Mouse (Mus musculus): ENCODE data around the gene Tex2. TPM values are rescaled to one million over a fixed set of nuclear protein-coding genes. Genes with fewer than 3 reads are reported as not detected.

The Tex2 gene
- total RNA-seq, 1 experiment from 2014 or later = 44.8 TPM

DNA sequence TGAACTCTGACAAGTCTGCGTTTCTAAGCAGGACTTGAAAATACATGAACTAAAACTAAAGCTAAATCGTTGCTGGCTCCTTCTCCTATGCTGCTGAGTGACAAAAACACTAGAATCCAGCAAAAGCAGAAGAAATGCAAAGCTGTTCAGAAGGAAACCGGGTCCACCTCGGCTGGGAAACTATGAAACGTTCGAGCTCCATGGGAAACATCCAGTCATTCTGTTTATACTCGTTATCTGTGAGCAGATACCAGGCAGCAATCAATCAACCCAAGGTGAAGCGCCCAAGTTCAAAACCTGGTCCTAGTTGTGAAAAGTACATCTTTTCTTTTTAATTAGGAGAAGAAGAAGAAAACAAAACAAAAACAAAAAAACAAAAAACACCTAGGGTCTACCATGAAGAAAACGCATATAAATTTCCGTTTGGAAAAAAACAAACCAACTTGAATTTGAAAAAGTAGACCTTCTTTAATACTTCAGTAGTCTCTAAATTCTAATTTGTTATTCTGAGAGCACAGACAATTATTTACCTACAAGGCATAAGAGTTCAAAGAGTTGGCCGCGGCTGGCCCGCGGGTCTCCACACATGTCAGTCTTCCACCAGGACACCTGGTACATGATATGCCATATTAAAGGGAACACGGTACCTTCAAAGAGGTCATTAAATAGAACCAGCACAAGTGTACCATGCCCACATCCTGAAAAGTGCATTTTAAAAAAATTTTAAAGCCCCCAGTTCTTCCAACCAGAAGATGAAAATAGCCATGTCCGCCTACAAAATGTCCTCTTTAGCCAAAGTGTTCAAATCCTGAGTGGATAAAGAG, 127.0 kb downstream of the Tex2 start:
- DNase-seq = peak; percentile 54

DNA sequence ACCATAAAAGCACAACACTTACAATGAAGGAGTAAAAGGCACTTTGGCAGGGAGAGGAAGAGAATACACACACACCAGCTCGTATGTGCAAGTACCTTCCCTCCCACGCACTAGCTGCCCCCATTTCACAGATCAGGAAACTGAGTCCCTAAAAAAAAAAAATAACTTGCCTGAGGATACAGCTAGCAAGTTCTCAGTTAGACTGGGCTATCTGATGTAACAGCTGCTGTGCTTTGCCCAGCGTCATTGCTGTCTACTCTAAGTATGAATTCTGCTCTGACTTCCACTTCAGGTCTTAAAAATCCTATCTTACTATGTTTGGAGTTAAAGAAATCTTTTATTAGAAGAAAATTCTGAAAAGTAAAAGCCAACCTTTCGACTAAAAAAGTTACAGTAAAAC, 127.6 kb downstream of the Tex2 start:
- DNase-seq = no peak

DNA sequence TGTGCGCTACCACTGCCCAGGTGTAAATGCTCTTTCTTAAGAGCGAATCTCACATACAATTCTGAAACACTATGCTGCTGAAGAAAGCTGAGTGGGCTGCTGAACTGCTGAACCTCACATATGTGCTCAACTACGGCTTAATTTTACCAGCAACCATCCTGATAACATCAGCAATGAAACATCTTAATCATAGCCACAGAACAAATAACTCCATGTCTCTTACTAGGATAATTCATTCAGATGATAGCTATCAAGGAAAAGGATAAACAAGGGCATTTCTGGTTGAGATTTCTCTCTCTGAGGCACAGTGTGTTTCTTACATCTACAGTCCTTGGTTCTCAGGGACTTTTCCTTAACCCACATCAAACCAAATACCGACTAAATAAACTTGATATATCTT, 128.3 kb downstream of the Tex2 start:
- DNase-seq = no peak

DNA sequence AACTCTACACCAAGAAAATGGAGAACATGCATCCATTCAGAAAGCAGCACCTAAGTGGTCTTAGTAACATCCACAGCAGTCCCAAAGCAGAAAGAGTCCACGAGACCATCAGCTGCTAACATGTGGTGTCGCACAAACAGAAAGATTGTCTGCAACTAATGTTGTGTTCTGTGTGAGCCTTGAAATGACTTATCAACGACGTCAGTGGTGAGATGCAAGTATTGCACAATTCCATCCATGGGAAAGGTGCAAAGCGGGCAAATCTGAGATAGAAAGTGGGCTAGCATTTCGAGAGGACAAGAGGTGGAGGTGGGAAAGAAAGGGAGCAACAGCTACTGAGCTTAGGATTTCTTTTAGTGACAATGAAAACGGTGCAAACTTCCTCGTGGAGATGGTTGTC, 130.4 kb downstream of the Tex2 start:
- no peak for DNase-seq

DNA sequence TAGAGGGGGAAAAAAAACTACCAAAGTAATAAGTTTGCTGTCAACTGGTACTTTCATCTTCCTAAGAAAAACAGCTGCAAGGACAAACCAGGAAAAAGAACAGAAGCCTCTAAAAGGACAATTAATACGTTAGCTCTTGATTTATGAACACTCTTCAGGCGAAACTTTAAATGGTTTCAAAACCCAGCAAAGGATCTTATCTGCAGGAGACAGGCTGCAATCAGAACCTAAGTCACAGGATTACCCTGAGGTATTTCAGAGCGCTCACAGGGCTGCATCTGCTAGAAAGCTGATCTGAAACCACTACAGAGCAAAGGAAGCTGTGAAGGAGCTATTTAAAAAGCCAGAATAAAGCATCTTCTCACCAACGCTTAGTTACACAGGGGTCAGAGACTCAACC, 131.6 kb downstream of the Tex2 start:
- no peak for DNase-seq

DNA sequence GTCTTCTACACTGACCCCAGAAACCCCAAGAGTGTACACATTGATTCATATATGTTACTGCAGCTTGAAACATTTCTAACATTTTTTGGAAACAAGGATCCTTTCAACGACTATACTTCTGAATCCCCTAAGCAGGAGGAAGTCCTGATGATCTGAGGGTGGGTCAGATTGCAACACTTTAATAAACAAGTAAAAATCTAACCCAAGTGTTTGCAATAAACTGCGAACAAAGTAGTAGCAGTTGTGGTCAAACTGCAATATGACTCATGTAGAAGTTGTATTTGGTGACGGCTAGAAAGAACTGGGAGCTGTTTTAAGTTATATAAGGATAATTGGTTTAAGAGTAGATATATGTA, 132.7 kb downstream of the Tex2 start:
- no peak for DNase-seq

DNA sequence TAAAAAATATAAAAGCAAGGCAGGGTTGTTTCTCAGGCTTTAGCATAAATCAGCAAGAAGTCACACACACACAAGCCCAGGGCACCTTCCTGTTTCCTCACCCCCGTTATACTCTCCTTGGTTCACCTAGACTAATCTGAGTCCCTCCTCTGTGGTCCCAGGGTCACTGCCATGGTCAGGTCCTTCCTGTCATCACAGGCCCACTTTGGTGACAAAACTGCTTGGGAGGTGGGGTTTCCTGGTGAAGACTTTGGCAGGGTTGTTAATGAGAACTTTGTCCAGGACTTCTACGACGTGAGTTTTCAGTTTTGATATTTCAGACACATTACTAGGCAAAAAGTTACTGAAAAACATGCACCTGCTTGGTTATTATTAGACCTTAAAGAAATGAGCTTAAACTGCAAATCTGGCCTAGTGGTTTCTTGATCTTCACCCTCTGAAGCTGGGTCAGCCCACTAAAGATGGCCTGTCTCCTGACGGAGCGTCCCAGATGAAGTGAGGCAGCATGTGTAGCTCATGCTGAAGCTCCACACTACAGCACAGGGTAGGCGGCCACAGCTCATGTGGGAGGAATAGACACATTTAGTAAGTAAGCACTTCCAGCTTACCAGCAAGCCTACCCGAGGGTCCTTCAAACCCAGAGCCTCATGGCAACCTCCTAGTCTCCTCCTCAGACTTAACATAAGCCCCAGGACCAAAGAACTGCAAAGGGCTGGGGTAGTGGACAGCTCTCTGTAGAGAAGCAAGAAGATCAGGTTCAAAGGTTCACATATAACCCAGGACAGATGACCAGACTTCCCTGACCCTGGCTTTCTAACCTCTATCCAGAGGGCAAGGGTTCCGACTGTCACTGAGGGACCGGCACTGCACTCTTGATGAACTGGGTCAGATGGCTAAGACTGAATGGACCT, 133.3 kb downstream of the Tex2 start:
- DNase-seq = peak; percentile 43

DNA sequence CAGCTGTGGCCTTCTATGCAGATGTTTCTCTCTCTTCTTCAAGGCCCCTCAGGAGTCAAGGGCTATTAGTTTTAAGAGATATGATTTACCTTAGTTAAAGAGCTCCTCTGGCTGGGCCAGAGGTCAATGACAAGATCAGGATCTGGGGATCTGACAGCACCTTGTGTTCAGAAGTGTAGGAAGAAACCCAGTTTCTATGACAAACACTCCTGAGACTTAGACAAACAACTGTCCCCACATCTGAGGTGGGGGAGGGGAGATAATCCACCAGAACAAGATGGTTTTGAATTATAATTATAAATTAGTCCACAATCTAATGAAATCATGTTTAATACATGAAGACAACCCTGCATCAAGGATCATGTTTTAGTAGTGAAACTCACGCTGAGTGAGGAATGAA, 134.5 kb downstream of the Tex2 start:
- DNase-seq = no peak

DNA sequence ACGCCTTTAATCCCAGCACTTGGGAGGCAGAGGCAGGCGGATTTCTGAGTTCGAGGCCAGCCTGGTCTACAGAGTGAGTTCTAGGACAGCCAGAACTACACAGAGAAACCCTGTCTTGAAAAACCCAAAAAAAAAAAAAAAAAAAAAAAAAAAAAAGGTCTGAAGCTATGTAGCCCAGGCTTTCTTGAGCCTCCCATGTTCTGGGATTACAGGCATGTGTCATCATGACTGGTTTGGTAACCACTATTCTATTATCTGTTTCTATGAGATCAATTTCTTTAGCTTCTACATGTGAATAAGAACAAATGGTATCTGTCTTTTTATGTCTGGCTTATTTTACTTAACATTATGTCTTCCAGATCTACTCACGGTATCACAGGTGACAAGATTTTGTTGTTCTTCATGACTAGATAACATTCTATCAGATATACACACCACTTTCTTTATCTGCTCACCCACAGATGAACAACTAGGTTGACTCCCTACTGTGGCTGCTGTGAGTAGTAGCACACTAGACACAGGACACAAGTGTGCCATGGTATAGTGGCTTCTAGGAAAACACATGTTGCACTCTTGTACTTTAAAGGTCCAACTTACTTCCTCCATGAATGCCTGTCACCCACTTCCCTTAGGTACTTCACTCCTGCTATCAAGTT, 135.6 kb downstream of the Tex2 start:
- no peak for DNase-seq

DNA sequence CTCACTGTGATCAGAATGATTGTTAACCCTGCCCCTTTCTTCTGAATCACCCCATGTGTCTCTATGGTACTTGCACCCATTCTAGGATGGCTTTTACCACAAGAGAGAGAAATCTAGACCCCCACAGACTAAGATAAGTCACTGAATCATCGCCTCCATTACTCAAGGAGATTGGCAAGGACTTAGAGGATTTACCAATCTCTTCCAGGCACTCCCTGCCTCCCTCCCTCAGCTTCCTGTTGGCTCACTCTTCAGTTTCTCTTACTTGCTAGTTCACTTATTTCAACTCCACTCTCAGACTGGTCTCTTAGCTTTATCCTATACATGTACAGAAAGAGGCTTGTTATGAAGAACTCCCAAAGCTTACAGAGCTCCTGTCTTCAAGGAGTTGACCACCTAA, 137.9 kb downstream of the Tex2 start:
- DNase-seq = no peak

DNA sequence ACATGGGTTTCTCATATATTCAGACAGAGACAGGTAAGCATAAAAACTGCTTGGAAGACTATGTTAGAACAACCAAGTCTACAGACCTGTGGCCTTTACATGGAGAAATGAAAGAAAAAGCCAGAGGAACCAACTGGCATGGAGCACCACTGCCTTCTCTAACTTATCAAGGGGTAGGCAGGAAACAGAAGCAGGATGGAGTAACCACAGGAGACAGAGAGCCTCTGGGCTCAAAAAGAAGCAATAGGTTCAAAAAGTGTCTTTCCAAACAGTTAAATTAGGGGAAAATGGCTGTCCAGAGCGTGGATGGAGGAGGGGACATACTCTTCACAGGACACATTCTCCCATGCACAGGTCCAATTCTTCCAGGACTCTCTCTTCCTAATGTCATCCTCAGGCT, 141.6 kb downstream of the Tex2 start:
- no peak for DNase-seq

DNA sequence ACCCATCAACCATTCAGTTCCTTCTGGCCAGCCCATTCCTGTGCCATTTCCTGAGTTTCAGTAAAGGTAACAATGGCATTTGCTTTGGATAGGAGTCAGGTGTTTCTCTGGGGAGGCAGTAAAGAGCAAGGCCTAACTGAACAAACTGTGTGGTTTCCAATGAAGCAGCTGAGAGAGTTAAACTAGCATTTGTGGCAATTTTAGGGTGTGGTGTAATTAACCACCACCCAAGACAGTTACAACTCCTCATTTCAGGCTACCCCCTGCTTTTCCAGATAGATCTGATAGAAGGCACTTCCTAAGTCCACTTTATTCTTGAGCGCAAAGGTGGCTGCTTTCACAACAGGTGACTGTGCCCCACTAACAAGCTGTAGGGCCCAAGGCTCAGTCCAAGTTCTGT, 144.7 kb downstream of the Tex2 start:
- no peak for DNase-seq

DNA sequence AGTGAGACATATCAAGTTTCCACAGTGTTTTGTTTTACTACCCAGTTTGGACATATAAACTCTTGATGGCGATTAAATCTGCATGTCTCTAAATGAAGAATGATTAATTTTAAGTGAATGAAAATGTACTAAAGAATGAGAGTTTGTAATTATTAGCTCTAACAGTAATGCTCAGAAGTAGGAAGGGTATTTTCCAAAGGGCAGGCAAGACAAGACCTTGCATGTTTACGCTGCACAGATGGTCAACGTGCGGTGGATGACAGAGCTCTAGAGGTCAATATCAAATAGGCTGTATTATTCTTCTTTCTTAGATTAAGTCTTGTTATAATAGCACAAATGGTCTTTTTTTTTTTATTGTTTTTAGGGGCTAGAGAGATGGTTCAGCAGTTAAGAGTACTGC, 147.3 kb downstream of the Tex2 start:
- DNase-seq = no peak

DNA sequence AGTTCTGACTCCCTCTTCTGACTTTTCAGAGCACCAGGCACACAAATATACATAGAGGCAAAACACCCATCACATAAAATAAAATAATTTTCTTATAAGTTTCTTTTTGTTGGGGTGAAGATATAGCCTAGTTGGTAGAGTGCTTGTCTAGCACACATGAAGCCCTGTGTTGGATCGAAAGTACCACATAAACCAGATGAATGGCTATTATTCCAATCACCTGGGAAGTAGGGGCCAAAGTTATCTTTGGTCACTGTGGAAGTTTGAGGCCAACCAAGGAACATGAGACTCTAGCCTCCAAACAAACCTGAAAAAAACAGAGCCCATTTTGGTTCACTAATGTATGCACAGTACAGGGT, 147.7 kb downstream of the Tex2 start:
- no peak for DNase-seq

DNA sequence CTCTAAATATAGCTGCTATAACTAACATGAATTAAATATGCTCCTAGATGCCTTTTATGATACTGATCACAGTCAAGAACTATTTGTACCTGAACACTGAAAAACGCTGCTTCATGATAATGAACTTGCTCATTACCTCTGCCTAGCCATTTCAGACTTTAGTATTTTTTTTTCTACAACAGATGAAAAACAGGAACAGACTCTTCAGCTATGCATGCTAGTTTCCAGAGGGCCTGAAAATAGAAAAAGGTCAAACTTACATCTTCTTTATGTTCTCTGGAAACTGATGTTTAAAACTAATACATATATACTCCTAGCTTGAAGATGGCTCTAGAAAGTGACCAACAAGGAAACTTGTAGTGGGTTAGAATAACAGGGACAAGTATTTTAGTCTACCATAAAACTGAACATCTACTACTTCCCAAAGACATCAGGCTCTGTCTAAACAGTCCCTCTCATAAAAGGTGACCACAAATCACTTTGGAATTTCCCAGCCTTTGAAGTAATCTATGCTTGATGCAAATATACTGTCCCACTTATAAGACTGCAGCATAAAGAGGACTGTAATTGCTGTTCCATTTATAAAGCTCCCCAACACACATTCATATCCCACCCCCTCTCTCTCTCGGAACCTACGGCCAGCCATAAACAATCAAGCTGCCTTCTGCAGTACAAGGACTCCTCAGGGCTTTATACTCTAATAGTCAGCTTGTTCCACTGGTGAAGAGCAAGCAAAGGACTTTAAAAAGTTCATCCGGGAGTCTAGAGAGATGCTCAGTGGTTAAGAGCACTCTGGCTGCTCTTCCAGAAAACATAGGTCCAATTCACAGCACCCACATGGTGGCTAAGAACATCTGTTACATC, 148.3 kb downstream of the Tex2 start:
- no peak for DNase-seq

DNA sequence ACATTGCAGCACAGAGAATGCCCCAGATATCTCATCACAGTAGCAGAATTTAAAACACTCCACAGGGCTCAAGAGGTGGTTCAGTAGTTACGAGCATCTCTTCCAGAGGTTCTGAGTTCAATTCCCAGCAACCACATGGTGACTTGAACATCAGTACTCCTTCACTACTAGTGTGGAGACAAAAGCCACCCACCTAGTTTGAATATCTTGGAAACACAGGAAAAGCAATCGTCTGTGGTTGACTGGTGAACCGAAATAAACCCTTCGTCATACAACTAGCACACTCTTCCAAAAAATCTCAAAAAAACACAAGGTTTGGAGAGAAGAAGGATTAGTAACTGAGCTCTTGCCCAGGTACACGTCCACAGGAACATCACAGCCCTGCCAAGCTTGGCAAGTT, 149.4 kb downstream of the Tex2 start:
- DNase-seq = no peak

DNA sequence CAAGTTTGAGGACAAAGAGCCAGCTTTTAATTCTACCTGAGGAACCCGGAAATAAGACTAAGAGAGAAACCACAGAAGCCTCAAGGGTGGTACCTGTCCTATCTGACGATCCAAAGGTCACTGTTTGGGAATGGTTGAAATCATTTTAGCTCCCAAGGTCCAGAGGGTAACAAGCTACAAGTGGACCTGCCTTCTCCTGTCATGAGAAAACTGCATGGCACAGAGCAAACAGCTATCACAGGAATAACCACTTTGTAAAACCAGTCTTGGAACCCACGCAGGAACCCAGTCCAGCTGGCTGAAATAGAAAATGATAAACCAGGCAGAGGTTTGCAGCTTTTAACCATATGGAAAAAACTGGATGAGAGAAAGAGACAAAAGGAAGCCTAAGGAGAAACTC, 150.9 kb downstream of the Tex2 start:
- no peak for DNase-seq

DNA sequence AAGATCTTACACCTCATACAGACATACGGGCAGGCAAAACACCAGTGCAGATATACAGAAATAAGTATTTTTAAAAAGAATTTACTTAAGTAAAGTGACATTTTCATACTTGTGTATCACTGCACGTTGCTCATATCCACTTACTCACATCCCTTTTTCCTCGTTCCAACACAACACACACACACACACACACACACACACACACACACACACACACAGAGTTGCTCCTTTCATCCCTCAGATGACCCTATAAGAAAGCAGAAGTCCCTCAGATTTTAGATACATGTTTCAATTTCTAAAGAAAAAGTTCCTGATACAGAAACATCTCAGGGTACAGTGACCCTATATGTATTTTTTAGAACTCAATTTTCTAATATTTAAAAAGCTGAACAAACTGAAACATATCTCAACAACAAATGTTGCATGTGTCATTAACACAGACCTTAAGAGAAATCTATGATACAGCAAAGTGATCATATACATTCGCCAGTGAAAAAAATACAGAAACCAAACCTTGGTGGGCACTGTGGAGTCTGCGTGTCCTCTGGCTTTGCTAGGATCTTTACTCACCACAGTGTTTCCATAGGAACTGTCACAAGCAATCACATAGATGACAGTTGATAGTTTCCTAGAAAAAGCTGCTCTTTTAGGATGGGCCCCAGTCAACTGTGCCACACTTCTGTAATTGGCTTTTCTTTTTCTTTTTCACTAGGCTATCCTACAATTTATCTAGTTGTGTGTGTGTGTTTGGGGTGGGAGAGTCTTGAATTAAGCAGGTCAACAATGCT, 151.9 kb downstream of the Tex2 start:
- no peak for DNase-seq

DNA sequence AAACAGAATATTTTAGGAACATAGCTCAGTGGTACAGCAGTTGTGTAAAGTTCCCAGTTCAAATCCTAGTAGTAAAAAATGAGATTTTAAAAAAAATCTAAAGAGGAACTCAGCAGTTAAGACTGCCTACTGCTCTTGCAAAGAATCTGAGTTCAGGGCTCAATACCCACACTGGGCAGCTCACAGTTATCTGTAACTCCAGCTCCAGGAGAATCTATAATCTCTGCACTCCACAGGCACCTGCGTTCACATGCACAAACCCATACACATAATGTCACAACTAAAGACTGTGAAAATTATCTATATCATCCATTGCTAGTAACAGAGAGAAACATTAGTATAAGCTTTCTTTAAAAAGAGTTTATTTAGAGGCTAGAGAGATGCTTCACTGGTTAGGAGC, 152.6 kb downstream of the Tex2 start:
- DNase-seq = no peak

DNA sequence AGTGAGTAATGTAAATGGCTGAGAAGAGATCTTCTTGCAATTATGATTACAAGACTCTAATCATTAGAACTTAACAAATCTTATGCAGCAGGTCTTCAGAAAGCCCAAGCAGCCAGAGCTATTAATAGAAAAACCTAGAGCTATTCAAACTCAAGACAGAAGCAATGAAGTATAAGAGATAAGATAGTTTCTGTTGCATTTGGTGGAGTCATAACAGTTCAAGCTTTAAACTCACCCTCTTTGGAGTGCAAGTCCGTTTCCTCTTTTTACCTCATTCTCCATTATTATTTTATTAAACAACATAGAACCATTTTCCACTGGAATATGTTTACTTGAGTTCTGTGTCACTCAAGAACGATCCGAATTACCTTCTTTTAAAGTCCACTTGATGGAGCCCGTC, 154.7 kb downstream of the Tex2 start:
- DNase-seq = no peak

Measured in adrenal gland, postnatal 14 days (tissue).